Mouse (Mus musculus): ENCODE results near the gene Lrrc32.

- TF ChIP-seq POLR2A (IDR thresholded peaks at IDR 0.05; ENCODE audit: borderline replicate concordance, low read depth, low read length) (no peak), CTCF (IDR thresholded peaks at IDR 0.05; ENCODE audit: low read depth, low read length) (no peak)
Measured at GRCm38 (mm10) chr7:98498656-98499560, 9.8 kb downstream of the Lrrc32 start.

All from bone marrow macrophage, adult 2 months (primary cell).